8 mouse cellular contexts compared by ENCODE assay signal in the genomic region with DNA sequence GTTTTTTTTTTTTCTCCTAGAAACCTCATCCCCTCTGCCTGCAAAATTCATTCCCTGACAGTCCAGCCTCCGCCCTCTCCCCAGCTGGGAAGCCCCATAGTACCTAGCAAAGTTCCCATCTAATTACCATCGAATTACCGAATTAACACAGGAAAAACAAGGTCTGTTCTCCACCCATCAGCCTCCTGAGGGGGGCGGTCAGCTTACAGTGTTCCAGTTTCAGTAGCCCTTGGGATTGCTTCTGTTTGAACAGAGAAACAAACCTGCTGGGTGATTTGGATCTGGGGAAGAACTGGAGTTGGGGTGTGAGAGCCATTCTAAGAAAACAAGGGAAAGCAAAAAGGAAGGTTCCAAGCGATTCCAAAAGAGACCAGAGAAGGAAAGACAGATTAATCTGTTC.
DNase-seq lines count a peak whose midpoint lies in the region; ATAC-seq and TF ChIP-seq lines count a peak whose summit lies in the region.
"Had no signal": no experiment of that assay in that cellular context is flagged by ENCODE, and none has a peak within 500 bp of the region (broad histone marks: within the 10 kb centered on the region; RNA-seq: fewer than 3 reads in every experiment).

No protein-coding gene starts in this region.

- peak overlapping the region; percentile 25 for H3K9ac ChIP-seq in kidney, embryonic 16.5 days (replicated peaks; ENCODE audit: low read length)
- no peak overlapping the region for H3K9ac ChIP-seq in forebrain, postnatal 0 days
- H3K9ac ChIP-seq in liver, postnatal 0 days (replicated peaks) = no peak overlapping the region

- no peaks in the 10 kb centered on the region for H3K36me3 ChIP-seq in kidney, embryonic 16.5 days (ENCODE audit: insufficient read depth, low read length)
- no peaks in the 10 kb centered on the region for H3K36me3 ChIP-seq in embryonic facial prominence, embryonic 10.5 days (replicated peaks)
- H3K36me3 ChIP-seq in forebrain, postnatal 0 days (ENCODE audit: insufficient read depth) = no peaks in the 10 kb centered on the region
- H3K36me3 ChIP-seq in liver, postnatal 0 days (replicated peaks; ENCODE audit: insufficient read depth, low read length) = no peaks in the 10 kb centered on the region

- intact Hi-C loops in left cerebral cortex, postnatal 36 days (cut with DNase I) = loop anchor here (5.0 kb wide), 1 partner anchor 114 kb away; no protein-coding TSS in a partner anchor

- H3K4me3 ChIP-seq in kidney, embryonic 16.5 days (ENCODE audit: low read length) = no peak overlapping the region
- H3K4me3 ChIP-seq in embryonic facial prominence, embryonic 10.5 days = no peak overlapping the region
- no peak overlapping the region for H3K4me3 ChIP-seq in forebrain, postnatal 0 days (ENCODE audit: low read depth, low read length)
- H3K4me3 ChIP-seq in liver, postnatal 0 days (ENCODE audit: low read depth, low read length) = no peak overlapping the region

- no peak for DNase-seq in kidney, adult 18-20 months
- peak; percentile 21 for DNase-seq in embryonic facial prominence, embryonic 10.5 days (ENCODE audit: low spot score)
- no peak for DNase-seq in forebrain, postnatal 0 days
- no peak for DNase-seq in liver, postnatal 0 days
- DNase-seq in left cerebral cortex, postnatal 36 days (ENCODE audit: low spot score in 2 of 2) = no peak
- no peak for DNase-seq in thymus, postnatal 25 days

- WGBS in kidney, embryonic 16.5 days = 12% methylated on average over 5 of the region's 5 CpGs
- WGBS in embryonic facial prominence, embryonic 10.5 days = 9% methylated on average over 5 of the region's 5 CpGs
- WGBS in forebrain, postnatal 0 days = 12% methylated on average over 5 of the region's 5 CpGs
- WGBS in liver, postnatal 0 days (ENCODE audit: insufficient replicate concordance) = 34% methylated on average over 5 of the region's 5 CpGs

- H3K9me3 ChIP-seq in kidney, embryonic 16.5 days (ENCODE audit: low read length) = no peaks in the 10 kb centered on the region
- H3K9me3 ChIP-seq in embryonic facial prominence, embryonic 10.5 days = no peaks in the 10 kb centered on the region
- H3K9me3 ChIP-seq in forebrain, postnatal 0 days (ENCODE audit: low read length) = no peaks in the 10 kb centered on the region
- no peaks in the 10 kb centered on the region for H3K9me3 ChIP-seq in liver, postnatal 0 days (ENCODE audit: low read length)

- TF ChIP-seq CTCF in forebrain, postnatal 0 days (IDR thresholded peaks at IDR 0.05; ENCODE audit: low read depth) = peak; percentile 13; the same call in 1 of the 2 replicates
- peak; percentile 17; the same call in 1 of the 2 replicates for TF ChIP-seq CTCF in liver, postnatal 0 days (IDR thresholded peaks at IDR 0.05; ENCODE audit: low read depth)

- peak overlapping the region; percentile 33 for H3K4me2 ChIP-seq in kidney, embryonic 16.5 days (replicated peaks; ENCODE audit: low read depth, low read length)
- H3K4me2 ChIP-seq in forebrain, postnatal 0 days (ENCODE audit: low read depth) = 0 out of 2 replicates have a peak overlapping the region, but pooled peaks have one; percentile 2
- peak overlapping the region; percentile 49 for H3K4me2 ChIP-seq in liver, postnatal 0 days (ENCODE audit: low read depth, low read length)

- peak overlapping the region; percentile 65 for H3K27ac ChIP-seq in kidney, embryonic 16.5 days (ENCODE audit: low read length)
- no peak overlapping the region for H3K27ac ChIP-seq in embryonic facial prominence, embryonic 10.5 days (replicated peaks)
- no peak overlapping the region for H3K27ac ChIP-seq in forebrain, postnatal 0 days (ENCODE audit: low read depth, low read length)
- H3K27ac ChIP-seq in liver, postnatal 0 days (ENCODE audit: low read depth) = no peak overlapping the region

- no peaks in the 10 kb centered on the region for H3K27me3 ChIP-seq in kidney, embryonic 16.5 days (ENCODE audit: insufficient read depth, low read length)
- H3K27me3 ChIP-seq in embryonic facial prominence, embryonic 10.5 days (replicated peaks; ENCODE audit: low read depth, poor library complexity, severe bottlenecking) = peaks cover 31% of the 10 kb centered on the region
- H3K27me3 ChIP-seq in forebrain, postnatal 0 days (ENCODE audit: insufficient read depth, low read length) = no peaks in the 10 kb centered on the region
- H3K27me3 ChIP-seq in liver, postnatal 0 days (ENCODE audit: insufficient read depth, low read length) = no peaks in the 10 kb centered on the region
- H3K27me3 ChIP-seq: Patski had no signal

- ATAC-seq in kidney, embryonic 16.5 days (ENCODE audit: low FRiP score, low TSS enrichment) = peak; percentile 17; the same call in 1 of the 2 replicates
- ATAC-seq in forebrain, postnatal 0 days = 0 out of 2 replicates have a peak, but pooled peaks have one; percentile 29
- ATAC-seq in liver, postnatal 0 days = no peak

- TF ChIP-seq EP300 in liver, postnatal 0 days (IDR thresholded peaks at IDR 0.05; ENCODE audit: low read depth) = no peak

- peaks cover 25% of the 10 kb centered on the region for H3K4me1 ChIP-seq in kidney, embryonic 16.5 days (ENCODE audit: insufficient read depth, low read length)
- peaks cover 31% of the 10 kb centered on the region for H3K4me1 ChIP-seq in embryonic facial prominence, embryonic 10.5 days
- H3K4me1 ChIP-seq in forebrain, postnatal 0 days (ENCODE audit: insufficient read depth) = peaks cover 12% of the 10 kb centered on the region; the same call in 1 of the 2 replicates
- peaks cover 16% of the 10 kb centered on the region for H3K4me1 ChIP-seq in liver, postnatal 0 days (ENCODE audit: insufficient read depth)
